Mouse (Mus musculus) kidney, embryonic 16.5 days (tissue): ENCODE data around the gene Olfr1029. TPM values are rescaled to one million over a fixed set of nuclear protein-coding genes. Genes with fewer than 3 reads are reported as not detected.
"Not testable (repeated sequence)": the region's sequence is repeated elsewhere in the genome, so short reads cannot be mapped to it uniquely, and the experiment has no call there.

Experiments used
- ATAC-seq: fragments of 200-750 bp; cut with Nextera tagmentation; 2 replicates; pipeline ENCODE4 v1.8.0; 2017; ENCODE audit warnings: moderate TSS enrichment; ENCODE audit not compliant: low FRiP score, low TSS enrichment
- H3K27ac ChIP-seq: fragments of 300-500 bp; sonication (generic); 2 replicates; pipeline ENCODE4 v1.5.1; 2014; ENCODE audit warnings: low read length
- H3K27me3 ChIP-seq: fragments of 300-500 bp; sonication (generic); 2 replicates; pipeline ENCODE4 v1.6.1; 2014; ENCODE audit warnings: low read length, control low read depth, mixed read lengths; ENCODE audit not compliant: insufficient read depth
- H3K36me3 ChIP-seq: fragments of 300-500 bp; sonication (generic); 2 replicates; pipeline ENCODE4 v1.6.1; 2014; ENCODE audit warnings: low read length, control low read depth, mixed read lengths; ENCODE audit not compliant: insufficient read depth
- H3K4me1 ChIP-seq: fragments of 300-500 bp; sonication (generic); 2 replicates; pipeline ENCODE4 v1.6.1; 2014; ENCODE audit warnings: low read length, control low read depth, mixed read lengths; ENCODE audit not compliant: insufficient read depth
- H3K4me2 ChIP-seq: fragments of 300-500 bp; sonication (generic); replicated peaks from 2 replicates; pipeline ENCODE4 v1.6.1; 2014; ENCODE audit warnings: low read depth, low read length
- H3K4me3 ChIP-seq: fragments of 300-500 bp; sonication (generic); 2 replicates; pipeline ENCODE4 v1.5.1; 2014; ENCODE audit warnings: mild to moderate bottlenecking, low read length
- H3K9ac ChIP-seq: fragments of 300-500 bp; sonication (generic); replicated peaks from 2 replicates; pipeline ENCODE4 v1.6.1; 2014; ENCODE audit warnings: low read length
- H3K9me3 ChIP-seq: fragments of 300-500 bp; sonication (generic); 2 replicates; pipeline ENCODE4 v1.6.1; 2016; ENCODE audit warnings: low read length, control low read depth
- WGBS: fragments of 180-500 bp; shearing (Covaris S2); extraction: QIAGEN DNeasy Blood & Tissue Kit; methylation state at CpG from one replicate; pipeline ENCODE4 v1.1.7; 2014; 5-methylcytosine and 5-hydroxymethylcytosine counted together
- polyA plus RNA-seq: library from polyadenylated mRNA; unstranded; fragments of >200 nt; fragmentation: Nextera tagmentation; extraction: Ambion mirVana; gene quantifications from 2 replicates; pipeline ENCODE4 v1.2.1, GENCODE M21; 2015

The Olfr1029 gene
- polyA plus RNA-seq: not detected in 2 replicates

DNA sequence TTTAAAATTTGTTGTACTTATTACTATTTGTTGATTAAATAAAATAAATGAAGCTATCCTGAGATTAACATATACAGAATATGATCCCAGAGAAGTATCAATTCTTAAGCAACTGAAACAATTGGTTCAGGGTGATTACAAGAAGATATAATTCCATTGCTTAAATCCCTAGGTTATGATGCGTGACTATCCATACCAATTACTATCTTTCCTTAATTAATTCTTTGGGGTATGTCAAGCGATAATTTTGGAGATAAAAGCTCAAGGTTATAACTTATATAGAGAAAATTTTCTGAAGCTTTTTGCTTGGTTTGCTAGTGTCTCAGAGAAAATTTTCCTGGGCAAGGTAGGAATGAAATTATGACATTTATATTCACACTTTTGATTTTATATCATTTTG, at the start of gene Olfr1029:
Gene Olfr1029 (plus strand): TSS at position 301 of the 400 bp plus-strand sequence.
- 87% methylated on average over 2 of the region's 2 CpGs for WGBS
- Histone ChIP-seq H3K4me2 (no peak within 1 kb of the TSS), H3K9ac (no peak within 1 kb of the TSS), H3K27me3 (no peaks in the 10 kb centered on the region), H3K9me3 (no peaks in the 10 kb centered on the region), H3K27ac (no peak within 1 kb of the TSS), H3K36me3 (no peaks in the 10 kb centered on the region), H3K4me1 (no peaks in the 10 kb centered on the region), H3K4me3 (no peak within 1 kb of the TSS)
- ATAC-seq: no peak

DNA sequence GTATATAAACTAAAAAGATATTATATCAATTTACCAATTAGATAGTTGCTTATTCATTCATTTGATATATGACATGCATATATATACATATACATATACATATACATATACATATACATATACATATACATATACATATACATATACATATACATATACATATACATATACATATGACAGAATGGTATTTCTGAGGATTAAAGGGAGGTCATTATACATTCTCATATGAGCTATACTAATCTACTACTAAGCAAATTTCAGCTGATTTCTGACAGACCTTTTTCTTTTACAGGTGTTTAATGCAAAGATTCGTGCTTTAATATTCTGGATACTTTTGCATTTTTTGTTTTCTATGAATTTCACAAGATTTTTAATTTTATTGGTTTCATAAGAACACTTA, 23.6 kb upstream of the Olfr1029 start, which contains the start of gene Olfr1028:
Gene Olfr1028 (plus strand): TSS at position 301 of the 400 bp plus-strand sequence.
- 71% methylated on average over 1 of the region's 1 CpGs for WGBS
- ATAC-seq: no peak
- Histone ChIP-seq H3K27me3 (no peaks in the 10 kb centered on the region), H3K27ac (no peak within 1 kb of the TSS), H3K9me3 (no peaks in the 10 kb centered on the region), H3K4me1 (no peaks in the 10 kb centered on the region), H3K9ac (no peak within 1 kb of the TSS), H3K4me2 (no peak within 1 kb of the TSS), H3K36me3 (no peaks in the 10 kb centered on the region), H3K4me3 (no peak within 1 kb of the TSS)

DNA sequence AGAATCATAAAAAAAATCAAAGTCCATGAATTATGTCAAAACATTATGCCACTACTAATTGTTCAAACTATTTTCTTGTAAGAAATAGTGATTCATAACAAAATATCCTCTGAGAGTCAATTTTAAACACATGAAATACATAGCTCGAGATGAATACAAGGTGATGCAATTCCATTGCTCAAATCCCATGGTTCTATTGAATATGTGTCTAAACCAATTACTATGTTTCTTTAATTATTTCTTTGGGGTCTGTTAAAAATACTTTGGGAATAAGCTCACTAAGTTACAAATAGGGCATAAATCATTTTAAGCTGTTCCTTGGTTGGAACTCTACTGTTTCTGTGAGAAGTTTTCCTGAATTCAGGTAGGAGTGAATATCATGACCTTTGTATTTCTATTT, 5.3 kb downstream of the Olfr1029 start, which contains the start of gene Olfr1030:
Gene Olfr1030 (plus strand): TSS at position 301 of the 400 bp plus-strand sequence.
- no peaks in the 10 kb centered on the region for H3K9me3 ChIP-seq
- WGBS: 83% methylated on average over 1 of the region's 1 CpGs
- no peaks in the 10 kb centered on the region for H3K36me3 ChIP-seq
- no peak within 1 kb of the TSS for H3K4me2 ChIP-seq
- no peak within 1 kb of the TSS for H3K4me3 ChIP-seq
- H3K9ac ChIP-seq: no peak within 1 kb of the TSS
- H3K27me3 ChIP-seq: no peaks in the 10 kb centered on the region
- ATAC-seq: no peak
- H3K4me1 ChIP-seq: no peaks in the 10 kb centered on the region
- no peak within 1 kb of the TSS for H3K27ac ChIP-seq

DNA sequence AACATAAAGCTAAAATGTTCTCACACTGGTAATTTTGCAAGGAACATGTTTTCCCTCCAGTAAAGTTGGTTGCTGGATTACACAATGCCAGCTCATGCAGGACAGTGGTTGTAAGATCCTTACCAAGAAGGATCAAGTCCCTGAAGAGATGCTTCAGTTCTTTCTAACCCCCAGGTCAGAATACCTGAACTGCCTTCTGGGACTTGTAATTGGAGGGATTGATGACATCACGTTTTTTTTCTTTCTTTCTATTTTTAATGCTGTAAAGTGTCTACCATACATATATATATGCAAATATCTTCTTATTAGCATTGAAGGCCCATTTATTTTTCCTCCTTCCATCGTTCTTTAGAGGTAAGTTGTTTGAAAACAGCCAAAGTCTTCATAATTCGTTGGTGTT, 16.3 kb downstream of the Olfr1029 start, which contains the start of gene Olfr1031:
Gene Olfr1031 (plus strand): TSS at position 301 of the 400 bp plus-strand sequence.
- no peaks in the 10 kb centered on the region for H3K4me1 ChIP-seq
- H3K9me3 ChIP-seq: no peaks in the 10 kb centered on the region
- H3K27me3 ChIP-seq: no peaks in the 10 kb centered on the region
- no peak within 1 kb of the TSS for H3K4me3 ChIP-seq
- H3K9ac ChIP-seq: no peak within 1 kb of the TSS
- H3K36me3 ChIP-seq: no peaks in the 10 kb centered on the region
- no peak for ATAC-seq
- H3K27ac ChIP-seq: no peak within 1 kb of the TSS
- WGBS: 64% methylated on average over 3 of the region's 3 CpGs
- no peak within 1 kb of the TSS for H3K4me2 ChIP-seq

DNA sequence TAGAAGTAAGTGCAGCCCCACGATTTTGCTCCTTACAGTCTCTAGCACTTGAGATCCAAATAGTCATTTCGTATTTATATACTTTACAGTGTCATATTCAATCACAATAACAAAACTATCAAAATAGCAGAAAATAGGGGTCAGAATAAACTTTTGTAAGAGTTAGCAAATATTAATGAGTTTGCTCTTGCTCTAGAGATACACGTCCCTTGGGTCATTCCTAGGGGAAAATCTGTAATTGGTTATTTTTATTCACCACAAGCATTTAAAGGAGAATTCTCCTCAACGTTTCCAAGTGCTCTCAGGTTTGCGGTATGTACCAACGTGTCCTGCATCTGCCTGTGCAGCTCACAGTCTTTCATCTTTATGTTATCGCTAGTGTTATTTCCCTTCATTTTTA, 31.5 kb downstream of the Olfr1029 start, which contains the start of gene Olfr1032:
Gene Olfr1032 (plus strand): TSS at position 301 of the 400 bp plus-strand sequence.
- no peak within 1 kb of the TSS for H3K27ac ChIP-seq
- no peaks in the 10 kb centered on the region for H3K9me3 ChIP-seq
- no peak for ATAC-seq
- no peak within 1 kb of the TSS for H3K4me3 ChIP-seq
- H3K27me3 ChIP-seq: no peaks in the 10 kb centered on the region
- H3K9ac ChIP-seq: no peak within 1 kb of the TSS
- no peak within 1 kb of the TSS for H3K4me2 ChIP-seq
- no peaks in the 10 kb centered on the region for H3K4me1 ChIP-seq
- 85% methylated on average over 7 of the region's 7 CpGs for WGBS
- no peaks in the 10 kb centered on the region for H3K36me3 ChIP-seq

DNA sequence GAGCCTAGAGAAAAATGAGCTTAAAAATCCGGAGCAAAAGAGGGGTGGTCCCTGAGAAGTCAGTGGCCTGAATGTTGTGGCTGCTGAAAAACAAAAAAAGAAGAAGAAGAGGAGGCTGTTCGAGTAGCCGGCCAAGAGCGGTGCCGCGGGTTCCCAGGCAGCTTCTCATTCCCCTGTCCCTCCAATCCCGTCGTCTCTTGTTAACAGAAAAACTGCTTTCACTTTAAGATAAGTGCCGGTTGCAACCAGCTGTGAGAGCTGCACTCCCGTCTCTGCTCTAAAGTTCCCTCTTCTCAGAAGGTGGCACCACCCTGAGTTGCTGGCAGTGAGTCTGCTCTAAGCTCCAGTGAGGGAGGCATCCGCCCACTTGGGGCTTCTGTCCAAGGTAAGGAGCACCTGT, 46.7 kb downstream of the Olfr1029 start, which contains the start of gene Olfr1033:
Gene Olfr1033 (plus strand): TSS at position 228 of the 400 bp plus-strand sequence.
- H3K36me3 ChIP-seq, H3K9me3 ChIP-seq, H3K4me1 ChIP-seq, H3K27me3 ChIP-seq, ATAC-seq: not testable (repeated sequence)
- peak within 1 kb of the TSS; percentile 44 for H3K4me3 ChIP-seq
- H3K27ac ChIP-seq: peak within 1 kb of the TSS; percentile 65; the same call in 1 of the 2 replicates
- 4% methylated on average over 10 of the region's 11 CpGs for WGBS
- peak within 1 kb of the TSS; percentile 49 for H3K4me2 ChIP-seq
- peak within 1 kb of the TSS; percentile 57; the same call in 1 of the 2 replicates for H3K9ac ChIP-seq

DNA sequence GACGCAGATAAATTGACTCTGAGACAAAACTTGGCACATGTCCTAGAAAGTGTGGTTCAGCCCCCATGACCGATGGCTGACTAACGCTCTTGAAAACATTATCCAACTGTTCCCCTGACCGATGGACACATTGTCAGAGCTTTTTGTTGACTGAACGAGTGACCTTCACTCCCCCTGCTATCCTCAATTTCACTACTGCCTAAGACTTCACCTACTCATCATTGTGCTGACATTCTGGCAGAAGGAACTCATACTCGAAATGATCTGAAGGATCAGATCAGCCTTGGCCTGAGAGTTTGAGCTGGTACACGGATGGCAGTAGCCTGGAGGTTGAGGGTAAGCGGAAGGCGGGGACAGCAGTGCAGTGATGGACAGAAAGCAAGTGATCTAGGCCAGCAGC, 47.8 kb downstream of the Olfr1029 start:
- 36% methylated on average over 3 of the region's 9 CpGs for WGBS
- not testable (repeated sequence) for H3K4me3 ChIP-seq, ATAC-seq, H3K9me3 ChIP-seq, H3K9ac ChIP-seq, H3K36me3 ChIP-seq, H3K27ac ChIP-seq, H3K27me3 ChIP-seq, H3K4me2 ChIP-seq, H3K4me1 ChIP-seq

Other genes with a start within 250 kb of the Olfr1029 start
- not detected in 2 replicates for gene Olfr1012, start 211.1 kb upstream of the Olfr1029 start, polyA plus RNA-seq
- not detected in 2 replicates for gene Olfr1013, start 206.8 kb upstream of the Olfr1029 start, polyA plus RNA-seq
- gene Olfr1014, start 201.2 kb upstream of the Olfr1029 start, polyA plus RNA-seq: not detected in 2 replicates
- gene Olfr1015, start 191.9 kb upstream of the Olfr1029 start, polyA plus RNA-seq: not detected in 2 replicates
- not detected in 2 replicates for gene Olfr1016, start 171.4 kb upstream of the Olfr1029 start, polyA plus RNA-seq
- gene Olfr1018, start 155.4 kb upstream of the Olfr1029 start, polyA plus RNA-seq: not detected in 2 replicates
- not detected in 2 replicates for gene Olfr1019, start 128.4 kb upstream of the Olfr1029 start, polyA plus RNA-seq
- not detected in 2 replicates for gene Olfr1020, start 126.9 kb upstream of the Olfr1029 start, polyA plus RNA-seq
- not detected in 2 replicates for gene Olfr1022, start 105.3 kb upstream of the Olfr1029 start, polyA plus RNA-seq
- gene Olfr1023, start 88.3 kb upstream of the Olfr1029 start, polyA plus RNA-seq: not detected in 2 replicates
- not detected in 2 replicates for gene Olfr1024, start 68.8 kb upstream of the Olfr1029 start, polyA plus RNA-seq
- not detected in 2 replicates for gene Olfr1025-ps1, start 58.7 kb upstream of the Olfr1029 start, polyA plus RNA-seq
- gene Olfr1026, start 52.3 kb upstream of the Olfr1029 start, polyA plus RNA-seq: not detected in 2 replicates
- gene Olfr1028, start 23.5 kb upstream of the Olfr1029 start, polyA plus RNA-seq: not detected in 2 replicates
- not detected in 2 replicates for gene Olfr1030, start 5.4 kb downstream of the Olfr1029 start, polyA plus RNA-seq
- not detected in 2 replicates for gene Olfr1031, start 16.4 kb downstream of the Olfr1029 start, polyA plus RNA-seq
- gene Olfr1032, start 31.6 kb downstream of the Olfr1029 start, polyA plus RNA-seq: not detected in 2 replicates
- gene Olfr1033, start 46.7 kb downstream of the Olfr1029 start, polyA plus RNA-seq: 3.1 and 4.9 TPM in 2 replicates
- 0.04 and 0.05 TPM in 2 replicates for gene Olfr1034, start 72.0 kb downstream of the Olfr1029 start, polyA plus RNA-seq
- not detected in 2 replicates for gene Olfr1036, start 100.1 kb downstream of the Olfr1029 start, polyA plus RNA-seq
- gene Olfr1037, start 113.5 kb downstream of the Olfr1029 start, polyA plus RNA-seq: not detected in 2 replicates
- not detected in 2 replicates for gene Olfr1039, start 162.0 kb downstream of the Olfr1029 start, polyA plus RNA-seq
- gene Olfr1040, start 172.8 kb downstream of the Olfr1029 start, polyA plus RNA-seq: not detected in 2 replicates
- not detected in 2 replicates for gene Olfr1042, start 187.9 kb downstream of the Olfr1029 start, polyA plus RNA-seq
- gene Olfr1043, start 193.6 kb downstream of the Olfr1029 start, polyA plus RNA-seq: not detected in 2 replicates
- not detected in 2 replicates for gene Olfr1044, start 203.9 kb downstream of the Olfr1029 start, polyA plus RNA-seq
- not detected in 2 replicates for gene Olfr52, start 211.8 kb downstream of the Olfr1029 start, polyA plus RNA-seq
- not detected in 2 replicates for gene Olfr1045, start 229.1 kb downstream of the Olfr1029 start, polyA plus RNA-seq
- not detected in 2 replicates for gene Olfr1046, start 245.4 kb downstream of the Olfr1029 start, polyA plus RNA-seq